Mouse (Mus musculus) thymus, postnatal 0 days (tissue): Measurements from ENCODE around the gene Ttc39b. TPM values are rescaled to one million over a fixed set of nuclear protein-coding genes. Genes with fewer than 3 reads are reported as not detected.

Experiments used
- DNase-seq: peaks from one replicate; pipeline ENCODE4 v3.0.0-alpha.2; 2015; ENCODE audit warnings: low spot score
- polyA plus RNA-seq: library from polyadenylated mRNA; unstranded; fragments of >200 nt; fragmentation: Nextera tagmentation; extraction: Ambion mirVana; gene quantifications from 2 replicates; pipeline ENCODE4 v1.2.1, GENCODE M21; 2015

Ttc39b gene
- polyA plus RNA-seq, 1 experiment from 2014 or later: 2.4 TPM

DNA sequence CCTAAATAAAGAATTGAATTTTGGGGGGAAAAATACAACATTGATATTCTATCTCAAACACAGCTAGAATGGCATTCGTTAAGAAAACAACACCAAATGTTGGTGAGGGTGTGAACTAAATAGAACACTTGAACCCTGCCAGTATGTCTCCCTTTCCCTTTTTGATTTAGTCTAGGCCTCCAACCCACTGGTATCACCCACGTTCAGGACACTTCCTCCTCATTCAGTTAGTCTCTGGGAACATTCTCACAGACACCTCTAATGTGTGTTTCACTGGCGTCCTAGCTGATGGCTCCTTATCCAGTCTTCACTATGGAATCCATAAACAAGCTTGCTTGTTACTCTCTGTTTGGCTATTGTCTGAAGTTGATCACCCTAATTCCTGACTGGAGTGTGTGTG, 125.9 kb downstream of the Ttc39b start:
- DNase-seq: no peak

GRCm38 (mm10) chr4:83189736-83190135, 134.3 kb downstream of the Ttc39b start:
- no peak for DNase-seq

DNA sequence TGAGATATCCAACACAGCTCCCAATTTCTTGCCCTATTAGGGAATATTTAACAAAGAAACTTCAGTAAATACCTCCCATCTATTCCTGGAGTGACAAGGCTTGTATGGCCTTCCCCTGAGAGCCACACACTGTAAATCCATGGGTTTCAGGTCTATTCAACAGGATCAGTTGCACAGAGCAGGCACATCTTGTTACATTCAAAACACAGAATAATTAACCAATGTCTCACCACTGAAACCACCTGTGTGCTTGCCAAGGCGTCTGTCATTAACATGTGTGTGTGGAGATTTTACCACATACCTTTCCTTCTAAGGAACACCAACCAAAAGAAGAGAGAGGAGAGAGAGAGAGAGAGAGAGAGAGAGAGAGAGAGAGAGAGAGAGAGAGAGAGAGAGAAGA, 136.7 kb downstream of the Ttc39b start:
- no peak for DNase-seq

- no peak for DNase-seq
These were observed 137.6 kb downstream of the Ttc39b start for GRCm38 (mm10) chr4:83186448-83186847.

DNA sequence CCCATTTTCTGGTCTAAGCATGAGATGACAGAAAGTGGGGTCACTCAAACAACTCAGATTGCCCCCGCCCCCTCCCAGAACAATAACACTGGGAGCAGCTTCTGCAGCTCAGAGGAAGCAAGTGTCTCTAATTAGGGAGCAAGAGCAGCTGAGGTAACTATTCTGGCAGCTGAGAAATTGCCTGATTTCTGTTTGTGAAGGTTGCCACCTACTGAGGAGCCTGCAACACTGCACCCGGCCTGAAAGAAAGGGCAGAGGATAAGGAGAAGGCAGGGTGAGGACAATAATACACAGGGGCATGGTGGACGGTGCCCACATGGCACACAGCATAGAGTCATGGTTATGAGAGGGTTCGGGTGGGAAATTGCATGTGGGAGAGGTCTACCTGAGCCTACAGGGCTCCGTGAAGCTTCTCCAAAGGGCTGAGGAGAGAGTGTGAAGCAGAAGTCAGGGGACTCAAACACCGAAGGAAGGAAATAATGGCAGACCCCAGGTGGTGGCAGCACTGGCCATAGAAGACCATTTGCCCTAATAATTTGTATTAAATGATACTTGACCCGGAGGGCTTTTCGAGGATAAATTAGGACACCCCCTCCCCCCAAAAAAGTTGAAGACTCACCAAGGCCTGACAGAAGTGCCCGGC, 140.6 kb downstream of the Ttc39b start:
- peak; percentile 6 for DNase-seq

- DNase-seq: no peak
These were observed 141.6 kb downstream of the Ttc39b start for GRCm38 (mm10) chr4:83182178-83183068.

- no peak for DNase-seq
These were observed 146.6 kb downstream of the Ttc39b start for GRCm38 (mm10) chr4:83177471-83177870.

DNA sequence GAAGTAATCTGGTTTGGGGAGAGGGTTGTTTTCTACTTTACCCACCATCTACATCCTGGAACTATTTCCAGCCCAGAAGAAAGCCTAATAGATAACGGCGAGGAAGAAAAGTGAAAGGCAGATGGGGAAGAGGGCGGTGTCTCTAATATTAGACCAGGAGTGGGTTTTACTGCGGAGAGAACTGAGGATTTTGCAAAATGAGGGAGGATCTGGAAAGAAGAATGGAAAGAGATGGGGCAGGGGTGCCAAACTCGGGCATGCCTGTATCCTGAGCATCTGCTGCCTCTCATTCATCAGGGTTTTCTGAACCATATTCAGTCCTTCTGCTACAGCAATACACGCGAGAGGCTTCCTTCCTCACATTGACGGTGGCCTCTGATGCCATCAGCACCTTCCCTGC, 149.1 kb downstream of the Ttc39b start:
- DNase-seq: no peak

GRCm38 (mm10) chr4:83172278-83172677, 151.8 kb downstream of the Ttc39b start:
- no peak for DNase-seq

DNA sequence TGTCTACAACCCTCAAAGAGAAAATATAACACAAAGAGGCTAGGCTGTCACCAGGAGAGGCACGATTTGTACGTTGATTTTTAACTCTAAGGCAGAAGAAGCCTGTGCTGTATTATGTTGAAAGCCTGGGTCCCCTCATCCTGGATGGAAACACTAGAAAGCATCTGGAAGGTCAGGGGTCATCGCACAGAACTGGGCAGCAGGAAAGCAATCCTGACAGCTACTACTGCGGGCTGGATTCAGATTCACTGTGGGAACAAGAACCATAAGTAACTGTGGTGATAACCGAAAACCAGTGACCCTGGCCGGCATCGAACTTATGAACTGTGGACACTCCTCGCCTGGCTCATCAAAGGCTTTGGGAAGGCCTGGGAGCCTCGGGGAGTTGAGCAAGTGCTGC, 153.3 kb downstream of the Ttc39b start:
- DNase-seq: no peak

Other genes starting within 250 kb of the Ttc39b start
- 40.3 and 42.7 TPM in 2 replicates for gene Snapc3, start 93.5 kb upstream of the Ttc39b start, polyA plus RNA-seq
- 146 and 147 TPM in 2 replicates for gene Psip1, start 162.2 kb upstream of the Ttc39b start, polyA plus RNA-seq
- 5.7 and 6.2 TPM in 2 replicates for gene Ccdc171, start 201.3 kb upstream of the Ttc39b start, polyA plus RNA-seq